ENCODE assay signal across 15 mouse cellular contexts in the genomic region with DNA sequence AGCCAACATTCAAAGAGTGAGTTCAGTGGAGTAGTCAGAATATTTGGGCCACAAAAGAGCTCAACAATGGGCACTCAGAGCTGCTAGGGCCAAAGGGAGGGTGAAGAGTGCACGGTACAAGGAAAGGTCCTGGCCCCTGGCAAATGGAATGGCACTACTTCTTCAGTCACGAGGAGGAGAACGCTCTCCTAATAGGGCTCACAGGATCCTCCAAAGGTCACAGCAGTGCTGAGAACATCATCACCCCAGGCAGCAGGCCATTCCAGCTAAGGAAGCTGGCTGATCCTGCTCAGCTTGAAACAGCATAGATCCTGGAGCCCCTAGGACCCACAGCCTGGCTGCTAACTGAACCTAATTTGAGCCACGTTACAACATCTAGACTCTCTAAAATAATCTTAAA.
"Had no signal": no experiment of that assay in that cellular context is flagged by ENCODE, and none has a peak within 500 bp of the region (broad histone marks: within the 10 kb centered on the region; RNA-seq: fewer than 3 reads in every experiment).

No protein-coding gene starts in this region.

- H3K27me3 ChIP-seq: intestine, embryonic 15.5 days; limb, embryonic 15.5 days; liver, embryonic 12.5 days; midbrain, embryonic 15.5 days; neural tube, embryonic 13.5 days; stomach, embryonic 15.5 days had no signal

- DNase-seq: lung, embryonic 14.5 days; lung, postnatal 10 days; lung, postnatal 4 days; retina, postnatal 1 day; right cerebral cortex, postnatal 4 days; thymus, adult 2 months; thymus, postnatal 25 days had no signal

- H3K27ac ChIP-seq: intestine, embryonic 15.5 days; kidney, postnatal 0 days; left cerebral cortex, adult 2 months; limb, embryonic 15.5 days; liver, embryonic 12.5 days; midbrain, embryonic 15.5 days; neural tube, embryonic 13.5 days; stomach, embryonic 15.5 days had no signal

- H3K36me3 ChIP-seq: intestine, embryonic 15.5 days; limb, embryonic 15.5 days; liver, embryonic 12.5 days; midbrain, embryonic 15.5 days; neural tube, embryonic 13.5 days; stomach, embryonic 15.5 days had no signal

- H3K4me1 ChIP-seq: intestine, embryonic 15.5 days; liver, embryonic 12.5 days; stomach, embryonic 15.5 days had no signal

- H3K4me3 ChIP-seq: intestine, embryonic 15.5 days; left cerebral cortex, adult 2 months; limb, embryonic 15.5 days; liver, embryonic 12.5 days; midbrain, embryonic 15.5 days; neural tube, embryonic 13.5 days; stomach, embryonic 15.5 days had no signal
